Comparison of ENCODE assay signal across 1 mouse cellular context in genomic region chr13:97462110-97462883, GRCm38 (mm10).
TF ChIP-seq lines count a peak whose summit lies in the region.

No protein-coding gene starts in this region.

TF ChIP-seq in MEL, 35 proteins besides CTCF, POLR2A, EP300 and RAD21 (continued from another document):
- no peak for TF ChIP-seq E2F4 (IDR thresholded peaks at IDR 0.05; ENCODE audit: borderline replicate concordance, low read depth, low read length)
- TF ChIP-seq GATA1 (IDR thresholded peaks at IDR 0.05; ENCODE audit: low read depth, low read length): peak; percentile 99
- TF ChIP-seq CHD2 (IDR thresholded peaks at IDR 0.05; ENCODE audit: low read length): peak; percentile 34
- TF ChIP-seq NELFE (IDR thresholded peaks at IDR 0.05; ENCODE audit: low read depth, low read length): no peak
- TF ChIP-seq GABPA (IDR thresholded peaks at IDR 0.05; ENCODE audit: low read depth, low read length): no peak
- no peak for TF ChIP-seq POLR2AphosphoS5 (IDR thresholded peaks at IDR 0.05; ENCODE audit: borderline replicate concordance, low read depth, low read length)
